Mouse (Mus musculus): ENCODE results near the gene Slc22a4.

DNA sequence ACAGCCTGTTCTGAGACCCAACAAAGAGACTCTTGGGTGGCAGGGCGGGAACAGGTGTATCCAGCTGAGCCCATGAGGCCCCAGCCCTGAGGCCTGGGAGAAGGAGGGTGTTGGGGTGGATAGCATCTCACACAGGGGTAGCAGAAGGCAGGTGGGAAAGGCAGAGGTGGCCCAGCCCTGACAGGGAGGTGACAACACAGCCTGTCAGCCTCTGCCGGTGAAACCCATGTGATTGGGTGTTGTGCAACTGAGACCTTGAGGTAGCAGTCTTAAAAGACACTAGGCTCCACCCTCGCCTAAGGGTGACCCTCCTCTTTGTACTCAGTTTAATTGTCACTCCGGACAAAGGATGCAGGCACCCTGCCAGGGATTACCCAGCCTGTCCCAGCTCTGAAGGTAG, 45.4 kb upstream of the Slc22a4 start:
- TF ChIP-seq CTCF (IDR thresholded peaks at IDR 0.05; ENCODE audit: extremely low read depth, insufficient read depth, low read length) (no peak), POLR2A (IDR thresholded peaks at IDR 0.05; ENCODE audit: extremely low read depth, insufficient read depth, low read length) (no peak)

Data from cortical plate, adult 2 months (tissue).